Mouse (Mus musculus): ENCODE measurements at regions not wholly inside any gene's neighbourhood (a gene's known extent, or its start where the extent isn't known, plus 50 kb on each side); places are given as distances from the start of the nearest gene placed in this dataset.

DNA sequence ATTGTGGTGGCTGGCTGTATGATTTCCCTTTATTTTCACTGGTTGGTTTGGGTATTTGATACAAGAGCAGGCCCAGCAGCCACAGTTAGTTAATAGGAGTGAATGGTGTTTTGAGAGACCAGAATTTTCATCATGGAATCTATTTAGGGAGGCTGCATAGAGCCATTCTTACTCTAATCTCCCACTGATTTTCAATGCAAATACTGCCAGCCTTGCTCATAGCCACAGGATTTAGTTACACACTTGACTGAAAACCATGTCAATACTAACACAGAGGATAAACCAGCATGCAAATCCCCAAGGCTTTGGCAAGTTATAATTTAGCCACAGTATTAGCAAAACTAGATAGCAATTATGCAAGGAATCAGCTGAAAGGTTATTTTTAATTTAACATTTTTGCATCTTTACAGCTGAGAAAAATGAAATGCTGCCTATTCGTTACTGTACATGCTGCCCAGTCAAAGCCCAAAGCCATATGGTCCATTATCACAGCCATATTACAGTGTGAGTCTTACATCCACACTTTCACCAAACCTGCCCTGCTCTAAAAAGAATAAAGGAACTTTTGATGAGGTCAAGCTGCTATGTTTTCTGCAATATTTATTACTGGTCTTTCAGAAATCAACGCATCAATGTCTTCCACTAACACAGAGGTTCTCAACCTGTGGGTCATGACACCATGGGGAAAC, 1000.5 kb upstream of the Flrt2 start:
- no peak overlapping the region for H3K27ac ChIP-seq (ENCODE audit: low read length)
- WGBS (ENCODE audit: insufficient replicate concordance) = 65% methylated on average over 2 of the region's 2 CpGs

DNA sequence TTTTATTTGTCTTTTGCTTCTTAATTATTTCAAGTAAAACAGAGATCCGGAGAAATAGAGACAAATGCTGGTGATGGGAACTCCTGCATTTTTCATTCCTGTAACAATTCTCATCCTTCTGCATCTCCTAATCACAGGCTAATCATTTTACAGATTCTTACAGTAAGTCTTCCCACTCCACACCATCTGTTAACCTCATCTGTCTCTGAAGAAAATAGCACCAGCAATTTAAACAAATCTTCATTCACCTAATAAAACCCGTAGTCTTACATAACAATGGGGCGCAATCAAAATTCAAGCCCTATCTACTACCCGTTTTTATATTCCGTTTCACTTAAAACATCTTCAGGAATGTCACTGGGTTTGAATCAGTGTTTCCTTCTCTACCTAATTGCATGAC, 960.6 kb upstream of the Flrt2 start:
- no peaks in the 10 kb centered on the region for H3K36me3 ChIP-seq (ENCODE audit: control insufficient read depth, insufficient read depth)
- ATAC-seq (ENCODE audit: low read depth) = no peak
- no peak overlapping the region for H3K27ac ChIP-seq (ENCODE audit: low read length)
- 68% methylated on average over 5 of the region's 5 CpGs for WGBS (ENCODE audit: insufficient replicate concordance)
- H3K9me3 ChIP-seq (replicated peaks; ENCODE audit: control insufficient read depth, low read length) = no peaks in the 10 kb centered on the region
- H3K4me2 ChIP-seq (ENCODE audit: low read depth, low read length) = no peak overlapping the region
- H3K4me1 ChIP-seq (ENCODE audit: control insufficient read depth, low read depth, low read length) = no peaks in the 10 kb centered on the region
- H3K27me3 ChIP-seq (ENCODE audit: control insufficient read depth, insufficient read depth, low read depth, low read length) = no peaks in the 10 kb centered on the region
- H3K4me3 ChIP-seq (ENCODE audit: low read depth, low read length) = no peak overlapping the region
- H3K9ac ChIP-seq (ENCODE audit: low read depth, low read length) = no peak overlapping the region

More for the DNA sequence above, 1000.5 kb upstream of the Flrt2 start:
- H3K9ac ChIP-seq (ENCODE audit: low read depth, low read length) = no peak overlapping the region
- no peak for ATAC-seq (ENCODE audit: low read depth)
- H3K27me3 ChIP-seq (ENCODE audit: control insufficient read depth, insufficient read depth, low read depth, low read length) = no peaks in the 10 kb centered on the region
- H3K36me3 ChIP-seq (ENCODE audit: control insufficient read depth, insufficient read depth) = no peaks in the 10 kb centered on the region
- no peaks in the 10 kb centered on the region for H3K4me1 ChIP-seq (ENCODE audit: control insufficient read depth, low read depth, low read length)
- H3K4me3 ChIP-seq (ENCODE audit: low read depth, low read length) = no peak overlapping the region
- H3K9me3 ChIP-seq (replicated peaks; ENCODE audit: control insufficient read depth, low read length) = no peaks in the 10 kb centered on the region
- H3K4me2 ChIP-seq (ENCODE audit: low read depth, low read length) = no peak overlapping the region

DNA sequence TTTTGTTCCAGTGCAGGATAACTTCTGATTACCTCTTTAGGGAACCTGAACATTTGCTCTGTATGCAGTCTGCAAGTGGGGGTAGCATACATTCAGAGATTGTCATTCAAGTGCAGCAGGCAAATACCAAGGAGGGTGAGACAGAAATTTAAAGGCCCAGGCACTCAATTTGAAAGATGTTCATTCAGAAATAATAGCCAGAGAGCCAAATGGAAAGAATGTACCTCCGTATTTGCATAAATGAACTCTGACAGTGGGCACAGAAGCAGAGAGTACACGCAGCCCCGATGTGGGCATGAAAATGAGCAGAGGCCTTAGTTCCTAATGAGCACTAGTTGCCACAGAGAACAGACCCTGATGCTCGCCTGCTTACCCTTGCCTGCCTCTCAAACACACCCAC, 958.8 kb upstream of the Flrt2 start:
- H3K27me3 ChIP-seq (ENCODE audit: control insufficient read depth, insufficient read depth, low read depth, low read length) = no peaks in the 10 kb centered on the region
- H3K27ac ChIP-seq (ENCODE audit: low read length) = no peak overlapping the region
- H3K4me1 ChIP-seq (ENCODE audit: control insufficient read depth, low read depth, low read length) = no peaks in the 10 kb centered on the region
- no peaks in the 10 kb centered on the region for H3K36me3 ChIP-seq (ENCODE audit: control insufficient read depth, insufficient read depth)
- H3K4me3 ChIP-seq (ENCODE audit: low read depth, low read length) = no peak overlapping the region
- H3K4me2 ChIP-seq (ENCODE audit: low read depth, low read length) = no peak overlapping the region
- WGBS (ENCODE audit: insufficient replicate concordance) = 63% methylated on average over 4 of the region's 4 CpGs
- H3K9ac ChIP-seq (ENCODE audit: low read depth, low read length) = no peak overlapping the region
- no peak for ATAC-seq (ENCODE audit: low read depth)
- H3K9me3 ChIP-seq (replicated peaks; ENCODE audit: control insufficient read depth, low read length) = no peaks in the 10 kb centered on the region

DNA sequence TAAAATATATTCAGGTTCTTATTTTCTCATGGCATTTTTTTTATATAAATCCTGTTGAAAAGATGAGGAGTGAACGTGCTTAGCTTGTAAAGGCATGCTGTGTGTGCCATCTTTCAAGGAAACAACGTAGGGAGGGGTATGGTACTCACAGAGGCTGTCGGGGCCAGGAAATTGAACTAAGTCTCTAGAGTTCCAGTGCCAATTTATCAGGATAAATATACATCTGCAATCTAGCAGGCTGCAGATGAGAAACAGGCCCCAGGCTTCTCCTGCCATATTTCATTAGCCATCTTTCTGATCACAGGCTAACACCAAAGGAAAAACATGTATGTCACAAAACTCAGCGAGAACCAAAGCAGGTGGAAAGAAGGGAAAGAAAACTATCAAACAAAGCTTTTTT, 954.8 kb upstream of the Flrt2 start:
- Histone ChIP-seq H3K4me3 (ENCODE audit: low read depth, low read length) (no peak overlapping the region), H3K4me1 (ENCODE audit: control insufficient read depth, low read depth, low read length) (no peaks in the 10 kb centered on the region), H3K9ac (ENCODE audit: low read depth, low read length) (no peak overlapping the region), H3K36me3 (ENCODE audit: control insufficient read depth, insufficient read depth) (no peaks in the 10 kb centered on the region), H3K27me3 (ENCODE audit: control insufficient read depth, insufficient read depth, low read depth, low read length) (no peaks in the 10 kb centered on the region), H3K4me2 (ENCODE audit: low read depth, low read length) (no peak overlapping the region), H3K9me3 (replicated peaks; ENCODE audit: control insufficient read depth, low read length) (no peaks in the 10 kb centered on the region), H3K27ac (ENCODE audit: low read length) (no peak overlapping the region)
- no peak for ATAC-seq (ENCODE audit: low read depth)
- 61% methylated on average over 4 of the region's 4 CpGs for WGBS (ENCODE audit: insufficient replicate concordance)

DNA sequence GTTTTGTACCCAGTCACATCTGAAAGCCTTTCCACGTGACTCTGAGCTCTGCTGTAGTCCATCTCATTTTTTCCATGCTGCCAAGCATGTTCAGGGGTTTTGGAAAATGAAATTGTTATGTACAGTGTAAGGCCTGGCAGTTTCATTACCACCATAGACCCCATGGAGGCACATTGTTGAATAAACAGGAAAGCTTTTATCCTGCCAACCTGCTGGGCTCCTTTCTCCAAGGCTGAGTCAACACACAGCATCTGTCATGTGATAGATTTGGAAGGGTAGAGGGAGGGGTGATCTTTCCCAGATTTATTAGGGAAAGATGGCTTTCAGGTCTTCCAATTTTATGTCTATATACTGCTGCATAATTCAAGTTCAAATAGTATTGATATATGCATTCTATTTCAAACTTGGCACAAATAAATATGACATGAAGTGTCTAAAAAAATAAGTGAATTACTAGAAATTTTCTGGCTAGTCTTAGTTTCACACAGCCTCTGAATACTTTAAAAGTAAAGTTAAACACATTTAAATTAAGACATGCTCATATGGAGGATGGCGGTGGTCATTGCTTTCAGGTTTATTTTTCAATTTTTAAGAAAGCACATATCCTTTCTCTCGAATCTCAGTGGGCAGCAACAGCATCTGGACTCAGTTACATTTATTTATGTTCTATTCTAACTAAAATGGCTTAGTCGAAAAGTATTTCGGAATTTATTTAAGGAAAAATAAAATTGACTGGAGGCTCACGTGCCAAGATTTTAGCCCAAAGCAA, 942.1 kb upstream of the Flrt2 start:
- Histone ChIP-seq H3K4me1 (ENCODE audit: control insufficient read depth, low read depth, low read length) (no peaks in the 10 kb centered on the region), H3K27me3 (ENCODE audit: control insufficient read depth, insufficient read depth, low read depth, low read length) (no peaks in the 10 kb centered on the region), H3K4me3 (ENCODE audit: low read depth, low read length) (no peak overlapping the region), H3K36me3 (ENCODE audit: control insufficient read depth, insufficient read depth) (no peaks in the 10 kb centered on the region), H3K9me3 (replicated peaks; ENCODE audit: control insufficient read depth, low read length) (no peaks in the 10 kb centered on the region), H3K9ac (ENCODE audit: low read depth, low read length) (no peak overlapping the region), H3K4me2 (ENCODE audit: low read depth, low read length) (no peak overlapping the region), H3K27ac (ENCODE audit: low read length) (no peak overlapping the region)
- 67% methylated on average over 6 of the region's 6 CpGs for WGBS (ENCODE audit: insufficient replicate concordance)
- ATAC-seq (ENCODE audit: low read depth) = no peak

DNA sequence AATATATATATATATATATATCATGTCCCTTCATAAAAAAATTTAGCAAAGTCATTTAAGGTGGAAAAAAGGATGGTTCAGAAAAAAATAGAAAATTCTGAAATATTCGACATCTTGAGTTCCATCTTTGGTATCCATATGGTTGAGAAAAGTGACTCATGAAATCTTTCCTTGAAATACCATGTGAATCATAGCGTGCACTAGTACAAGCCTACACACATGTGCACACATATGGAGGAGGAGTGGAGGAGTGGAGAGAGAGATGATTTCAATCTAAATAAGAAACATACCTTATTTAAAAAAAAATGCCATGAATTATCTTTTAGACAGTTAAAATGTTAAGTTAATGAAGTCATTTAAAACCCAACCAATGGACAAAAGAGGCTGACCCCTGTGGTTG, 936.3 kb upstream of the Flrt2 start:
- H3K4me1 ChIP-seq (ENCODE audit: control insufficient read depth, low read depth, low read length) = no peaks in the 10 kb centered on the region
- H3K36me3 ChIP-seq (ENCODE audit: control insufficient read depth, insufficient read depth) = no peaks in the 10 kb centered on the region
- no peak overlapping the region for H3K4me3 ChIP-seq (ENCODE audit: low read depth, low read length)
- H3K27me3 ChIP-seq (ENCODE audit: control insufficient read depth, insufficient read depth, low read depth, low read length) = no peaks in the 10 kb centered on the region
- no peak overlapping the region for H3K27ac ChIP-seq (ENCODE audit: low read length)
- ATAC-seq (ENCODE audit: low read depth) = no peak
- no peak overlapping the region for H3K4me2 ChIP-seq (ENCODE audit: low read depth, low read length)
- no peaks in the 10 kb centered on the region for H3K9me3 ChIP-seq (replicated peaks; ENCODE audit: control insufficient read depth, low read length)
- 58% methylated on average over 2 of the region's 2 CpGs for WGBS (ENCODE audit: insufficient replicate concordance)
- no peak overlapping the region for H3K9ac ChIP-seq (ENCODE audit: low read depth, low read length)

DNA sequence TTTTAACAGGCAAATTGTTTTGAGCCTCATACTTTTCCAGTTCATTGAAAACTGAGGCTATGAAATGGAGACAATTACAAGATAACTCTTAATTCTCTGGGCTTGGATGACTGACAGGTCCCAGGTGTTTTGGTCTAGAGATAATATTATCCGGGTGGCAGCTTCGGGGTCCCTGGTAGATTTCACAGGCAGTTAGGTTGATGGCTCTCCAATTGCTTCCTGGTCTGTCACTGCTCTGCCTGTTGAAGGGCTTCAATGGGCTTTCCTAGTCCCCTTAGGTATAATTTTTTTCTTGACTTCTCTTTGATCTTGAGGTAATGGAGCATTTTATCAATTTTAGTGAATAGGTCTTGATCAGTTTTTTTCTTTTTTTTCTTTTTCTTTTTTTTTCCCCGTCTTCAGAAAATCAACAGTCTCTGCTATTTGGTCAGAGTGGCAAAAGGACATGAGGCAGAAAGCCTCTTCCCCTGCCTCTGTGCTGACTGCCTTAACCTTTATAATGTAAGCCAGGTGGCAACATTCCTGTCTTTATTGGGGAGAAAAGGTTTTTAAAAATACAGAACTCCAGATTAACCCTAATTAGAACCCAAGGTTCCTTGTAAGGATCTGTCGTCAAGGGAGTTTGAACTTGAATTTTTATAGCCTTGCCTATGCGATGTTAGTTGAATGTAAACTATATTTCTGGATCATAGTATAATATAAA, 896.0 kb upstream of the Flrt2 start:
- Histone ChIP-seq H3K36me3 (ENCODE audit: control insufficient read depth, insufficient read depth) (no peaks in the 10 kb centered on the region), H3K4me1 (ENCODE audit: control insufficient read depth, low read depth, low read length) (no peaks in the 10 kb centered on the region), H3K9ac (ENCODE audit: low read depth, low read length) (no peak overlapping the region), H3K9me3 (replicated peaks; ENCODE audit: control insufficient read depth, low read length) (no peaks in the 10 kb centered on the region), H3K4me2 (ENCODE audit: low read depth, low read length) (no peak overlapping the region), H3K27me3 (ENCODE audit: control insufficient read depth, insufficient read depth, low read depth, low read length) (no peaks in the 10 kb centered on the region), H3K27ac (ENCODE audit: low read length) (no peak overlapping the region), H3K4me3 (ENCODE audit: low read depth, low read length) (no peak overlapping the region)
- 64% methylated on average over 5 of the region's 5 CpGs for WGBS (ENCODE audit: insufficient replicate concordance)
- ATAC-seq (ENCODE audit: low read depth) = no peak

DNA sequence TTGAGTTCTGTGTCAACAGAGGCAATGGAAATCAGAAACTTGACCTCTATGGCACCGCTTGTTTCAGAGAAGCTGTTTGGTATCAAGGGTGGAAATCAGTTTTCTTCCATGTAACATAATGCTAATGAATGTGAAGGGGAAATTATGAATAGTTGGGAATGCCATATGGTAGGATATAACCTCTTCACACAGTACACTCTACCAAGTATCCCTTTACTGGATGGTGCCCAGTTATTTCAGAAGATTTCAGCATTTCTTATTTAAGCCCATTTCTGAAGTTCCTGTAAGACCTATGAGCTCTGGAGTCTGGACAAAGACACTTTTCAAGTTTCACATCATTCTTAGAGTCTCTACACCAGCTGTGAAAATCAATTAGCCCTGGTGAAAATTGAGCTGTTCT, 887.3 kb upstream of the Flrt2 start:
- H3K9me3 ChIP-seq (replicated peaks; ENCODE audit: control insufficient read depth, low read length) = no peaks in the 10 kb centered on the region
- 66% methylated on average over 1 of the region's 1 CpGs for WGBS (ENCODE audit: insufficient replicate concordance)
- no peaks in the 10 kb centered on the region for H3K27me3 ChIP-seq (ENCODE audit: control insufficient read depth, insufficient read depth, low read depth, low read length)
- no peak for ATAC-seq (ENCODE audit: low read depth)
- no peak overlapping the region for H3K27ac ChIP-seq (ENCODE audit: low read length)
- H3K4me2 ChIP-seq (ENCODE audit: low read depth, low read length) = no peak overlapping the region
- no peak overlapping the region for H3K4me3 ChIP-seq (ENCODE audit: low read depth, low read length)
- no peaks in the 10 kb centered on the region for H3K4me1 ChIP-seq (ENCODE audit: control insufficient read depth, low read depth, low read length)
- H3K36me3 ChIP-seq (ENCODE audit: control insufficient read depth, insufficient read depth) = no peaks in the 10 kb centered on the region
- H3K9ac ChIP-seq (ENCODE audit: low read depth, low read length) = no peak overlapping the region

DNA sequence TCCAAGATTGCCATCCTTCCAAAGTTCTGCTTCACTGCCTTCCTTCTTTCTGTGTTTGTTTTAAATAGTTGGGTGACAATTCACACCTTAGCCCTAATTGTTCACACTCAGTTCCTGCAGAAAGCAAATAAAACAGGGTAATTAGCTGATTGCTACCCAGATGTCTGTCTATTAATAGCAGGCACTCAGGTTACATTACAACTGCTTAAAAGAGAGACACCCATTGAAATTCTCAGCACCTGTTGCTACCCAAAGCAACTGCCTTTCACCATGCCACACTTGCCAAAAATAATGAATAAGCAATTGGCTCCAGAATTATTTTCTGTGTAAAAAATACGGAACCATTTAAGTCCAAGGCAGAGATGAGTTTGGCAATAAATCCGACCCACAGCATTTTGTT, 860.6 kb upstream of the Flrt2 start:
- Histone ChIP-seq H3K9me3 (replicated peaks; ENCODE audit: control insufficient read depth, low read length) (no peaks in the 10 kb centered on the region), H3K4me3 (ENCODE audit: low read depth, low read length) (no peak overlapping the region), H3K36me3 (ENCODE audit: control insufficient read depth, insufficient read depth) (no peaks in the 10 kb centered on the region), H3K27ac (ENCODE audit: low read length) (no peak overlapping the region), H3K4me1 (ENCODE audit: control insufficient read depth, low read depth, low read length) (no peaks in the 10 kb centered on the region), H3K27me3 (ENCODE audit: control insufficient read depth, insufficient read depth, low read depth, low read length) (no peaks in the 10 kb centered on the region), H3K4me2 (ENCODE audit: low read depth, low read length) (no peak overlapping the region), H3K9ac (ENCODE audit: low read depth, low read length) (no peak overlapping the region)
- 72% methylated on average over 2 of the region's 2 CpGs for WGBS (ENCODE audit: insufficient replicate concordance)
- ATAC-seq (ENCODE audit: low read depth) = no peak

Measured in liver, embryonic 16.5 days (tissue).